Mouse (Mus musculus) CH12.LX (cell line): ENCODE measurements around the gene Pmpcb. TPM values are rescaled to one million over a fixed set of nuclear protein-coding genes. Genes with fewer than 3 reads are reported as not detected.

Experiments used
- DNase-seq: peaks from one replicate; pipeline ENCODE4 v3.0.0-alpha.2; 2013; ENCODE audit errors: extremely low read depth
- H3K27ac ChIP-seq: 2 replicates; pipeline ENCODE4 v1.5.1; 2012; ENCODE audit warnings: low read depth, mild to moderate bottlenecking, control low read depth, moderate library complexity; ENCODE audit not compliant: insufficient read depth
- H3K27me3 ChIP-seq: replicated peaks from 2 replicates; pipeline ENCODE3; 2012; ENCODE audit warnings: inconsistent platforms
- H3K36me3 ChIP-seq, 2 experiments: replicated peaks in 1 of 2; 2 replicates each; pipeline versions ENCODE3 to v1.6.1; 2012; ENCODE audit warnings: inconsistent platforms in 1 of 2, low read length in 1 of 2, mild to moderate bottlenecking in 1 of 2, mixed read lengths in 1 of 2, moderate library complexity in 1 of 2; ENCODE audit not compliant: control insufficient read depth in 1 of 2, insufficient read depth in 1 of 2
- H3K4me1 ChIP-seq, 2 experiments: 2 replicates each; pipeline ENCODE4 v1.6.1; 2012; ENCODE audit warnings: inconsistent platforms in 1 of 2, moderate library complexity in 1 of 2; ENCODE audit not compliant: insufficient read depth in 2 of 2, control insufficient read depth in 1 of 2
- H3K4me2 ChIP-seq: 2 replicates; pipeline ENCODE4 v1.6.1; 2012; ENCODE audit warnings: low read depth, mild to moderate bottlenecking, control low read depth; ENCODE audit not compliant: poor library complexity, insufficient read depth, severe bottlenecking
- H3K4me3 ChIP-seq, 3 experiments: fragments of 150-350 bp in 1 of 3; sonication (generic) in 1 of 3; replicated peaks in 1 of 3; 2 replicates each; pipeline versions ENCODE3 to v1.5.1; 2011 to 2012; ENCODE audit warnings: low read depth in 2 of 3, low read length in 2 of 3, mild to moderate bottlenecking in 2 of 3, moderate library complexity in 2 of 3, control low read depth in 1 of 3, improper control_type of control experiment in 1 of 3, inconsistent platforms in 1 of 3, mixed read lengths in 1 of 3; ENCODE audit not compliant: poor library complexity in 1 of 3
- H3K79me2 ChIP-seq: replicated peaks from 2 replicates; pipeline ENCODE4 v1.6.1; 2012; ENCODE audit warnings: mild to moderate bottlenecking, moderate library complexity; ENCODE audit not compliant: control insufficient read depth, poor library complexity, insufficient read depth, severe bottlenecking; ENCODE audit errors: extremely low read depth
- H3K9ac ChIP-seq: 2 replicates; pipeline ENCODE4 v1.6.1; 2012; ENCODE audit warnings: low read depth, mild to moderate bottlenecking, control low read depth, moderate library complexity; ENCODE audit not compliant: insufficient read depth
- H3K9me3 ChIP-seq: replicated peaks from 2 replicates; pipeline ENCODE3; 2012; ENCODE audit warnings: low read length, inconsistent platforms, mixed read lengths
- BHLHE40 ChIP-seq: IDR thresholded peaks from 2 replicates; pipeline ENCODE4 v1.6.1; 2011; ENCODE audit warnings: mild to moderate bottlenecking, low read depth, low read length, improper control_type of control experiment
- CHD2 ChIP-seq: IDR thresholded peaks from 2 replicates; pipeline ENCODE4 v1.6.1; 2011; ENCODE audit warnings: low read length, improper control_type of control experiment
- MAZ ChIP-seq: IDR thresholded peaks from 2 replicates; pipeline ENCODE4 v1.6.1; 2012; ENCODE audit warnings: low read depth, mild to moderate bottlenecking, inconsistent platforms, low read length, improper control_type of control experiment, moderate library complexity
- MEF2A ChIP-seq: IDR thresholded peaks from 2 replicates; pipeline ENCODE4 v1.6.1; 2014; ENCODE audit warnings: low read depth, mild to moderate bottlenecking, inconsistent platforms, low read length, improper control_type of control experiment, borderline replicate concordance
- PAX5 ChIP-seq: IDR thresholded peaks from 2 replicates; pipeline ENCODE4 v1.6.1; 2012; ENCODE audit warnings: low read length, inconsistent platforms, mixed read lengths
- POLR2AphosphoS2 ChIP-seq: IDR thresholded peaks from 2 replicates; pipeline ENCODE4 v1.6.1; 2011; ENCODE audit warnings: low read depth, low read length, improper control_type of control experiment
- SMC3 ChIP-seq: IDR thresholded peaks from 2 replicates; pipeline ENCODE4 v1.6.1; 2011; ENCODE audit warnings: low read depth, low read length, improper control_type of control experiment
- dilution Hi-C: fragments of 300-500 bp; cut with MboI; formaldehyde crosslinking; loops from 2 replicates; pipeline ENCODE4 v1.14.3; 2020; ENCODE audit warnings: low sequenced_read_pairs; ENCODE audit not compliant: extremely low pct_unique_long_range_greater_than_20kb, extremely low pct_ligation_motif_present
- in situ Hi-C: fragments of 300-500 bp; cut with MboI; formaldehyde crosslinking; loops from 3 replicates; pipeline ENCODE4 v1.14.3; 2019; ENCODE audit warnings: low sequenced_read_pairs, low pct_ligation_motif_present, low pct_unique_long_range_greater_than_20kb, mixed read lengths
- polyA plus RNA-seq: library from polyadenylated mRNA; unstranded; fragments of >175 nt; gene quantifications from 2 replicates; pipeline ENCODE4 v1.2.1, GENCODE M21; 2012; ENCODE audit warnings: low read depth; ENCODE audit not compliant: insufficient read length
- total RNA-seq, 2 experiments: library from RNA; depleted of rRNA; stranded (reverse); fragments of 300-350 nt in 1 of 2; fragments of >200 nt in 1 of 2; gene quantifications; 2 replicates each; pipeline ENCODE4 v1.2.3; 2012 to 2014

Gene Pmpcb
- total and polyA plus RNA-seq, 3 experiments: 113 to 166 (median 165) TPM

DNA sequence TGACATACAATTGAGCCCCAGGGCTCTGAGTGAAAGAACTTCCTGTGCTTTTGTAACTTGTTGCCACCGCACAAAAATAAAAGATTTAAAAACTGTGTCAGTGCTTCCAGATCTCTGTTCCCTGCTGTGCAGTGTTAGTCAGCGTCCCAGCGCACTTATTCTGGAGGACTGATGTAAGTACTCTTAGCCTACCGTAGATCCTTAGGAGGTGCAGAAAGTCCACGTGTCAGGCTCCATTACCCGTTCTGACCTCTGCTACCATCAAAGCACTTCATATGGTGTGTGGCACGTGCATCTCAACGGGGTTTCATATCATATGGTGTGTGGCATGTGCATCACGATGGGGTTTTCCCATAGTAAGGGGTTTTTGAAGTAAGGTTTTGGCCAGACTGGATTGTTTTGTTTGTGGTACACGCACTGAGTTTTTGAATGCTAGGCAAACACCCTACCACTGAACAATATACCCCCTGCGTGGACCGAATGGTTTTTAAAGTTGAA, 66.8 kb downstream of the Pmpcb start:
- peaks cover 2 to 8% of the 10 kb centered on the region in 2 experiments; a peak in 2 of 4 replicates for H3K4me1 ChIP-seq
- in situ Hi-C loops: no loop called here
- H3K27ac ChIP-seq: no peak overlapping the region
- H3K4me3 ChIP-seq: no peak overlapping the region
- H3K36me3 ChIP-seq: peaks cover 36 to 60% of the 10 kb centered on the region in 2 experiments
- no peaks in the 10 kb centered on the region for H3K27me3 ChIP-seq
- no peaks in the 10 kb centered on the region for H3K79me2 ChIP-seq
- no peak overlapping the region for H3K4me2 ChIP-seq
- dilution Hi-C loops: no loop called here
- TF ChIP-seq BHLHE40 (peak; percentile 94), PAX5 (no peak)
- H3K9ac ChIP-seq: no peak overlapping the region
- peak; percentile 17 for DNase-seq
- no peaks in the 10 kb centered on the region for H3K9me3 ChIP-seq

DNA sequence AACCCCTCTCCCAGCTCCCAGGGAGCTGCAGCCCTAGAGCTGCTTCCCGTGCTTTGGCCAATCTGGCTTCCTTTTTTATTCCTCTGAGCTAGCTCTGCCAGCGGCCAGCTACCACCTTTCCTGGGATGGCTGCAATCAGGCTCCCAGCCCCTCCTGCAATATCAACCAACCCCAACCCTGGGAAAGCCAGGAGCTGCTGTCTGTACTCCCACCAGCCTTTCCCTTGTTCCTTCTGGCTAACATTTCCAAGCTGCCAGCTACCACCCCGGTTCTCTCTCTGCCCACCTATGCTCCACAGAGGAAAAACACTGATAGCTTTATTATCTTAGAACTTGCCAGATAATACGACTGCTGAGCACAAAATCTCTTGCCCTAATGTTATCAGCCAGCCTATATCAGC, 67.9 kb downstream of the Pmpcb start:
- no peaks in the 10 kb centered on the region for H3K27me3 ChIP-seq
- no peak overlapping the region for H3K4me2 ChIP-seq
- peaks cover 28 to 49% of the 10 kb centered on the region in 2 experiments for H3K36me3 ChIP-seq
- dilution Hi-C loops (no loop called here), in situ Hi-C loops (no loop called here)
- no peak overlapping the region for H3K9ac ChIP-seq
- H3K9me3 ChIP-seq: no peaks in the 10 kb centered on the region
- H3K4me1 ChIP-seq: peaks cover 2 to 8% of the 10 kb centered on the region in 2 experiments; a peak in 2 of 4 replicates
- no peaks in the 10 kb centered on the region for H3K79me2 ChIP-seq
- TF ChIP-seq SMC3: no peak
- no peak for TF ChIP-seq MEF2A
- peak; percentile 22; the same call in 1 of the 2 replicates for TF ChIP-seq POLR2AphosphoS2
- TF ChIP-seq CHD2: 0 out of 2 replicates have a peak, but pooled peaks have one; percentile 23
- TF ChIP-seq PAX5: no peak
- no peak for TF ChIP-seq MAZ
- no peak overlapping the region for H3K4me3 ChIP-seq
- H3K27ac ChIP-seq: no peak overlapping the region
- DNase-seq: no peak

Other genes with a start within 250 kb of the Pmpcb start
- not detected in 2 replicates for gene Lrrc17, start 193.6 kb upstream of the Pmpcb start, total RNA-seq (2012; rRNA removed)
- not detected in 2 replicates for gene Lrrc17, start 193.6 kb upstream of the Pmpcb start, total RNA-seq (2014; rRNA removed)
- not detected in 2 replicates for gene Lrrc17, start 193.6 kb upstream of the Pmpcb start, polyA plus RNA-seq
- 0.29 and 0.30 TPM in 2 replicates for gene Fbxl13, start 91.5 kb upstream of the Pmpcb start, total RNA-seq (2012; rRNA removed)
- 0.19 TPM in 1 of 2 replicates, not detected in the other for gene Fbxl13, start 91.5 kb upstream of the Pmpcb start, total RNA-seq (2014; rRNA removed)
- 0.14 TPM in 1 of 2 replicates, not detected in the other for gene Fbxl13, start 91.5 kb upstream of the Pmpcb start, polyA plus RNA-seq
- gene Armc10, start 91.3 kb upstream of the Pmpcb start, total RNA-seq (2012; rRNA removed): 36.5 and 39.1 TPM in 2 replicates
- gene Armc10, start 91.3 kb upstream of the Pmpcb start, total RNA-seq (2014; rRNA removed): 71.9 and 74.7 TPM in 2 replicates
- 46.0 and 47.3 TPM in 2 replicates for gene Armc10, start 91.3 kb upstream of the Pmpcb start, polyA plus RNA-seq
- 1.3 and 1.7 TPM in 2 replicates for gene Napepld, start 35.7 kb upstream of the Pmpcb start, total RNA-seq (2012; rRNA removed)
- gene Napepld, start 35.7 kb upstream of the Pmpcb start, total RNA-seq (2014; rRNA removed): 1.5 and 1.6 TPM in 2 replicates
- gene Napepld, start 35.7 kb upstream of the Pmpcb start, polyA plus RNA-seq: 1.8 TPM in 2 replicates
- 79.2 and 98.5 TPM in 2 replicates for gene Dnajc2, start 48.1 kb downstream of the Pmpcb start, total RNA-seq (2012; rRNA removed)
- 138 and 151 TPM in 2 replicates for gene Dnajc2, start 48.1 kb downstream of the Pmpcb start, total RNA-seq (2014; rRNA removed)
- gene Dnajc2, start 48.1 kb downstream of the Pmpcb start, polyA plus RNA-seq: 242 and 268 TPM in 2 replicates
- gene Psmc2, start 48.1 kb downstream of the Pmpcb start, total RNA-seq (2012; rRNA removed): 115 and 161 TPM in 2 replicates
- gene Psmc2, start 48.1 kb downstream of the Pmpcb start, total RNA-seq (2014; rRNA removed): 87.4 and 90.1 TPM in 2 replicates
- 208 and 232 TPM in 2 replicates for gene Psmc2, start 48.1 kb downstream of the Pmpcb start, polyA plus RNA-seq
- gene Slc26a5, start 128.5 kb downstream of the Pmpcb start, total RNA-seq (2012; rRNA removed): not detected in 2 replicates
- gene Slc26a5, start 128.5 kb downstream of the Pmpcb start, total RNA-seq (2014; rRNA removed): not detected in 2 replicates
- not detected in 2 replicates for gene Slc26a5, start 128.5 kb downstream of the Pmpcb start, polyA plus RNA-seq